Comparison of ENCODE assay signal across 15 mouse cellular contexts in genomic region chr4:100194136-100194535, GRCm38 (mm10).
"Had no signal": no experiment of that assay in that cellular context is flagged by ENCODE, and none has a peak within 500 bp of the region (broad histone marks: within the 10 kb centered on the region; RNA-seq: fewer than 3 reads in every experiment).

No protein-coding gene starts in this region.

- H3K4me1 ChIP-seq: midbrain, embryonic 10.5 days; midbrain, embryonic 12.5 days; neural tube, embryonic 12.5 days; stomach, embryonic 15.5 days had no signal

- ATAC-seq: lung, postnatal 0 days had no signal

- H3K27me3 ChIP-seq: lung, embryonic 15.5 days; midbrain, embryonic 12.5 days; neural tube, embryonic 12.5 days; stomach, embryonic 15.5 days had no signal

- H3K27ac ChIP-seq: liver, embryonic 14.5 days; lung, embryonic 15.5 days; midbrain, embryonic 10.5 days; midbrain, embryonic 12.5 days; neural tube, embryonic 12.5 days; stomach, embryonic 15.5 days had no signal

- H3K4me3 ChIP-seq: lung, embryonic 15.5 days; midbrain, embryonic 10.5 days; midbrain, embryonic 12.5 days; neural tube, embryonic 12.5 days; stomach, embryonic 15.5 days had no signal

- DNase-seq: lung, adult 18-20 months; lung, postnatal 14 days; lung, postnatal 4 days; midbrain, embryonic 14.5 days; right cerebral cortex, postnatal 14 days; thymus, adult 2 months; thymus, postnatal 14 days; thymus, postnatal 36 days had no signal

- H3K36me3 ChIP-seq: lung, embryonic 15.5 days; midbrain, embryonic 10.5 days; midbrain, embryonic 12.5 days; neural tube, embryonic 12.5 days; stomach, embryonic 15.5 days had no signal

- H3K9ac ChIP-seq: liver, embryonic 14.5 days; lung, embryonic 15.5 days; midbrain, embryonic 12.5 days; neural tube, embryonic 12.5 days; stomach, embryonic 15.5 days had no signal

- H3K9me3 ChIP-seq: lung, embryonic 15.5 days; midbrain, embryonic 10.5 days; midbrain, embryonic 12.5 days; neural tube, embryonic 12.5 days; stomach, embryonic 15.5 days had no signal

- H3K4me2 ChIP-seq: lung, embryonic 15.5 days; midbrain, embryonic 12.5 days; neural tube, embryonic 12.5 days; stomach, embryonic 15.5 days had no signal
